Mouse (Mus musculus) heart, embryonic 15.5 days (tissue): ENCODE data around the gene Stard7. TPM values are rescaled to one million over a fixed set of nuclear protein-coding genes. Genes with fewer than 3 reads are reported as not detected.
"Not testable (repeated sequence)": the region's sequence is repeated elsewhere in the genome, so short reads cannot be mapped to it uniquely, and the experiment has no call there.

Experiments used
- ATAC-seq: fragments of 200-750 bp; cut with Nextera tagmentation; replicated peaks from 2 replicates; pipeline ENCODE4 v1.8.0; 2017; ENCODE audit warnings: low read depth, moderate TSS enrichment; ENCODE audit not compliant: insufficient number of reproducible peaks, insufficient read depth, low FRiP score
- H3K27ac ChIP-seq: fragments of 300-500 bp; sonication (generic); 2 replicates; pipeline ENCODE4 v1.5.1; 2015; ENCODE audit warnings: mild to moderate bottlenecking, inconsistent platforms
- H3K27me3 ChIP-seq: fragments of 300-500 bp; sonication (generic); 2 replicates; pipeline ENCODE4 v1.6.1; 2015; ENCODE audit warnings: inconsistent platforms
- H3K36me3 ChIP-seq: fragments of 300-500 bp; sonication (generic); 2 replicates; pipeline ENCODE4 v1.6.1; 2015; ENCODE audit warnings: mild to moderate bottlenecking, inconsistent platforms
- H3K4me1 ChIP-seq: fragments of 300-500 bp; sonication (generic); replicated peaks from 2 replicates; pipeline ENCODE4 v1.6.1; 2015; ENCODE audit warnings: inconsistent platforms
- H3K4me2 ChIP-seq: fragments of 300-500 bp; sonication (generic); 2 replicates; pipeline ENCODE4 v1.6.1; 2015; ENCODE audit warnings: inconsistent platforms, mild to moderate bottlenecking, moderate library complexity
- H3K4me3 ChIP-seq: fragments of 300-500 bp; sonication (generic); 2 replicates; pipeline ENCODE4 v1.5.1; 2015; ENCODE audit warnings: mild to moderate bottlenecking, inconsistent platforms
- H3K9ac ChIP-seq: fragments of 300-500 bp; sonication (generic); 2 replicates; pipeline ENCODE4 v1.6.1; 2015; ENCODE audit warnings: mild to moderate bottlenecking, inconsistent platforms
- H3K9me3 ChIP-seq: fragments of 300-500 bp; sonication (generic); replicated peaks from 2 replicates; pipeline ENCODE4 v1.6.1; 2016; ENCODE audit warnings: inconsistent platforms
- WGBS: fragments of 180-500 bp; shearing (Covaris S2); methylation state at CpG from one replicate; pipeline ENCODE4 v1.1.7; 2015; ENCODE audit warnings: mixed read lengths; 5-methylcytosine and 5-hydroxymethylcytosine counted together
- polyA plus RNA-seq: library from polyadenylated mRNA; unstranded; fragments of >200 nt; fragmentation: Nextera tagmentation; extraction: Ambion mirVana; gene quantifications from 2 replicates; pipeline ENCODE4 v1.2.1, GENCODE M21; 2015

Stard7 gene
- polyA plus RNA-seq, 1 experiment from 2014 or later, result 99.6 TPM

- no peak overlapping the region for H3K4me2 ChIP-seq
- H3K27me3 ChIP-seq, result no peaks in the 10 kb centered on the region
- no peak overlapping the region for H3K9ac ChIP-seq
- no peaks in the 10 kb centered on the region for H3K9me3 ChIP-seq
- H3K36me3 ChIP-seq, result no peaks in the 10 kb centered on the region
- H3K27ac ChIP-seq, result no peak overlapping the region
- no peak for ATAC-seq
- H3K4me3 ChIP-seq, result no peak overlapping the region
- peaks cover 19% of the 10 kb centered on the region for H3K4me1 ChIP-seq
Measured at GRCm38 (mm10) chr2:127278162-127278561, 8.1 kb downstream of the Stard7 start.

GRCm38 (mm10) chr2:127292250-127292649 is 22.2 kb downstream of the Stard7 start:
- WGBS, result 52% methylated on average over 4 of the region's 4 CpGs
- Histone ChIP-seq H3K36me3 (peaks cover 69% of the 10 kb centered on the region), H3K4me2 (no peak overlapping the region)

GRCm38 (mm10) chr2:127297001-127297805 is 27.2 kb downstream of the Stard7 start:
- WGBS, result 86% methylated on average over 7 of the region's 7 CpGs

More at GRCm38 (mm10) chr2:127292250-127292649, 22.2 kb downstream of the Stard7 start:
- H3K27ac ChIP-seq, result no peak overlapping the region
- no peaks in the 10 kb centered on the region for H3K27me3 ChIP-seq
- H3K9me3 ChIP-seq, result no peaks in the 10 kb centered on the region
- H3K4me1 ChIP-seq, result no peaks in the 10 kb centered on the region
- H3K4me3 ChIP-seq, result no peak overlapping the region
- no peak for ATAC-seq
- no peak overlapping the region for H3K9ac ChIP-seq

GRCm38 (mm10) chr2:127298056-127298455 is 28.0 kb downstream of the Stard7 start:
- Histone ChIP-seq H3K9me3 (no peaks in the 10 kb centered on the region), H3K4me1 (no peaks in the 10 kb centered on the region), H3K27me3 (no peaks in the 10 kb centered on the region), H3K4me2 (no peak overlapping the region), H3K9ac (no peak overlapping the region), H3K27ac (no peak overlapping the region), H3K4me3 (no peak overlapping the region), H3K36me3 (peaks cover 71% of the 10 kb centered on the region)
- no peak for ATAC-seq
- WGBS, result 93% methylated on average over 1 of the region's 1 CpGs

More at GRCm38 (mm10) chr2:127297001-127297805, 27.2 kb downstream of the Stard7 start:
- H3K27me3 ChIP-seq, result no peaks in the 10 kb centered on the region
- H3K9ac ChIP-seq, result no peak overlapping the region
- H3K4me1 ChIP-seq, result no peaks in the 10 kb centered on the region
- H3K27ac ChIP-seq, result no peak overlapping the region
- peaks cover 79% of the 10 kb centered on the region for H3K36me3 ChIP-seq
- ATAC-seq, result no peak
- H3K4me3 ChIP-seq, result no peak overlapping the region
- no peaks in the 10 kb centered on the region for H3K9me3 ChIP-seq
- no peak overlapping the region for H3K4me2 ChIP-seq

GRCm38 (mm10) chr2:127300701-127301100 is 30.7 kb downstream of the Stard7 start:
- 79% methylated on average over 3 of the region's 3 CpGs for WGBS
- Histone ChIP-seq H3K27me3 (no peaks in the 10 kb centered on the region), H3K9me3 (no peaks in the 10 kb centered on the region), H3K36me3 (peaks cover 51% of the 10 kb centered on the region), H3K4me3 (no peak overlapping the region), H3K9ac (no peak overlapping the region), H3K27ac (no peak overlapping the region), H3K4me2 (no peak overlapping the region), H3K4me1 (no peaks in the 10 kb centered on the region)
- no peak for ATAC-seq

- Histone ChIP-seq H3K9me3 (no peaks in the 10 kb centered on the region), H3K4me3 (no peak overlapping the region), H3K27ac (no peak overlapping the region), H3K36me3 (peaks cover 39% of the 10 kb centered on the region), H3K4me2 (no peak overlapping the region), H3K9ac (no peak overlapping the region), H3K27me3 (no peaks in the 10 kb centered on the region), H3K4me1 (no peaks in the 10 kb centered on the region)
- WGBS, result 93% methylated on average over 3 of the region's 3 CpGs
- ATAC-seq, result no peak
Measured at GRCm38 (mm10) chr2:127301883-127302282, 31.9 kb downstream of the Stard7 start.

- not testable (repeated sequence) for ATAC-seq
- peaks cover 16% of the 10 kb centered on the region for H3K36me3 ChIP-seq
Measured at GRCm38 (mm10) chr2:127304192-127304591, 34.2 kb downstream of the Stard7 start.

GRCm38 (mm10) chr2:127304609-127305210 is 34.7 kb downstream of the Stard7 start:
- ATAC-seq, result no peak
- H3K4me2 ChIP-seq, result no peak overlapping the region
- no peaks in the 10 kb centered on the region for H3K4me1 ChIP-seq
- no peaks in the 10 kb centered on the region for H3K27me3 ChIP-seq
- H3K4me3 ChIP-seq, result no peak overlapping the region
- H3K36me3 ChIP-seq, result peaks cover 11% of the 10 kb centered on the region
- H3K9ac ChIP-seq, result no peak overlapping the region
- WGBS, result 77% methylated on average over 3 of the region's 3 CpGs
- no peak overlapping the region; the same call in 1 of the 2 replicates for H3K27ac ChIP-seq
- no peaks in the 10 kb centered on the region for H3K9me3 ChIP-seq

More at GRCm38 (mm10) chr2:127304192-127304591, 34.2 kb downstream of the Stard7 start:
- H3K4me2 ChIP-seq, H3K9ac ChIP-seq, H3K4me1 ChIP-seq, H3K9me3 ChIP-seq, H3K27me3 ChIP-seq, H3K27ac ChIP-seq, H3K4me3 ChIP-seq: not testable (repeated sequence)
- 83% methylated on average over 4 of the region's 4 CpGs for WGBS

- no peak overlapping the region for H3K27ac ChIP-seq
- no peaks in the 10 kb centered on the region for H3K4me1 ChIP-seq
- H3K9me3 ChIP-seq, result no peaks in the 10 kb centered on the region
- no peak overlapping the region for H3K9ac ChIP-seq
- no peaks in the 10 kb centered on the region for H3K36me3 ChIP-seq
- H3K4me3 ChIP-seq, result no peak overlapping the region
- no peaks in the 10 kb centered on the region for H3K27me3 ChIP-seq
- ATAC-seq, result no peak
- no peak overlapping the region for H3K4me2 ChIP-seq
Measured at GRCm38 (mm10) chr2:127306123-127306522, 36.1 kb downstream of the Stard7 start.

GRCm38 (mm10) chr2:127307179-127307578 is 37.2 kb downstream of the Stard7 start:
- no peak overlapping the region for H3K27ac ChIP-seq
- no peak overlapping the region for H3K4me2 ChIP-seq
- no peaks in the 10 kb centered on the region for H3K36me3 ChIP-seq
- H3K4me1 ChIP-seq, result no peaks in the 10 kb centered on the region
- H3K9ac ChIP-seq, result no peak overlapping the region
- no peak for ATAC-seq
- H3K4me3 ChIP-seq, result no peak overlapping the region
- H3K27me3 ChIP-seq, result no peaks in the 10 kb centered on the region
- 42% methylated on average over 3 of the region's 3 CpGs for WGBS
- H3K9me3 ChIP-seq, result peaks cover 2% of the 10 kb centered on the region; the same call in 1 of the 2 replicates

GRCm38 (mm10) chr2:127308660-127309059 is 38.6 kb downstream of the Stard7 start:
- Histone ChIP-seq H3K27me3 (no peaks in the 10 kb centered on the region), H3K4me1 (no peaks in the 10 kb centered on the region), H3K36me3 (no peaks in the 10 kb centered on the region), H3K9ac (no peak overlapping the region), H3K4me3 (no peak overlapping the region), H3K27ac (no peak overlapping the region), H3K4me2 (no peak overlapping the region), H3K9me3 (peaks cover 2% of the 10 kb centered on the region; the same call in 1 of the 2 replicates)
- no peak for ATAC-seq
- 93% methylated on average over 2 of the region's 2 CpGs for WGBS
